Mouse (Mus musculus) neutrophil, adult 65 days (primary cell): ENCODE measurements around the gene Gmnc. TPM values are rescaled to one million over a fixed set of nuclear protein-coding genes. Genes with fewer than 3 reads are reported as not detected.

Experiments
- total RNA-seq: library from RNA; stranded (reverse); gene quantifications from 2 replicates; pipeline ENCODE4 v1.2.4, GENCODE M21; 2023

The Gmnc gene
- total RNA-seq = not detected in 2 replicates

GRCm38 (mm10) chr16:26991477-26992300 is at the start of gene Gmnc:
Gmnc (minus strand) TSS chr16:26991652.

